In the genomic region with DNA sequence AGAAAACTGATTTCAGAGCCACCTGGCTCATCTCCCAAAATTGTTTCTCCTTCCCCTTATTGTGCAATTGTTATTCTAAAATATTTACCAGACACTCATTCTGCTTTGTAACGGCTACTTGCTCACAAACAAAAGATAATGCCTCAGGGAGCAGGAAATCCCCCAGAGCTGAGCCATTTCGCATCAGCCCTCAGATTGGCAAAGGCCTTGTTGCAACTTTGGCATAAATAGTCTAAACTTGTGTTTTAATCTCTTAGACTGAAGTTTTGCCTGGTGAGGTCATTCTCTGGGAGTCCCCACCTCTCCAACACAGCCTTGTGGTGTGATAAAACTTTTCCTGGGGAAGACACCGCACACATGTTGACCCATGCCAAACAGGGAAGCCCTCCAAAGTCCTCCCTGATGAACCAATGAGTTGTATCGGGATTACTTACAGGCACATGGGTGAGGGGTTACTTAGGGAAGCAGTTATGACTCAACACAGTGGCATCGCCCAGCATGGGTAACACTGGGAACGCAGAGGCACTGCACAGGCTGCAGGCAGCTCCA, we compare ENCODE assay signal across 11 mouse cellular contexts. TPM values are rescaled to one million over a fixed set of nuclear protein-coding genes. Genes with fewer than 3 reads are reported as not detected.
DNase-seq lines count a peak whose midpoint lies in the region; ATAC-seq and TF ChIP-seq lines count a peak whose summit lies in the region.
"Had no signal": no experiment of that assay in that cellular context is flagged by ENCODE, and none has a peak within 500 bp of the region (broad histone marks: within the 10 kb centered on the region; RNA-seq: fewer than 3 reads in every experiment).

No protein-coding gene starts in this region.

- H3K27ac ChIP-seq in hindbrain, embryonic 11.5 days (ENCODE audit: low read depth, low read length): no peak overlapping the region
- H3K27ac ChIP-seq in hindbrain, embryonic 14.5 days: no peak overlapping the region
- H3K27ac ChIP-seq in gastrocnemius, adult 2 months: peak overlapping the region; percentile 56; the same call in 1 of the 2 replicates
- H3K27ac ChIP-seq in intestine, embryonic 15.5 days: no peak overlapping the region
- H3K27ac ChIP-seq: embryonic facial prominence, embryonic 12.5 days; kidney, postnatal 0 days; limb, embryonic 13.5 days had no signal

- intact Hi-C loops in gastrocnemius, adult 2 months (cut with DNase I): no loop called here
- intact Hi-C loops in heart, postnatal 25 days (cut with DNase I): no loop called here

- H3K4me3 ChIP-seq in hindbrain, embryonic 11.5 days (ENCODE audit: low read depth, low read length): no peak overlapping the region
- no peak overlapping the region for H3K4me3 ChIP-seq in hindbrain, embryonic 14.5 days (replicated peaks; ENCODE audit: low read length)
- 0 out of 2 replicates have a peak overlapping the region, but pooled peaks have one; percentile 3 for H3K4me3 ChIP-seq in E14TG2a.4 (replicated peaks; ENCODE audit: low read length)
- H3K4me3 ChIP-seq in gastrocnemius, adult 2 months: no peak overlapping the region
- no peak overlapping the region for H3K4me3 ChIP-seq in intestine, embryonic 15.5 days (replicated peaks)
- H3K4me3 ChIP-seq: embryonic facial prominence, embryonic 12.5 days; limb, embryonic 13.5 days had no signal

- 0 out of 2 replicates have a peak overlapping the region, but pooled peaks have one; percentile 4 for H3K9ac ChIP-seq in hindbrain, embryonic 11.5 days (ENCODE audit: low read depth, low read length)
- H3K9ac ChIP-seq in hindbrain, embryonic 14.5 days: no peak overlapping the region
- H3K9ac ChIP-seq in intestine, embryonic 15.5 days: no peak overlapping the region
- H3K9ac ChIP-seq: embryonic facial prominence, embryonic 12.5 days; limb, embryonic 13.5 days had no signal

- TF ChIP-seq CTCF in E14TG2a.4 (conservative IDR thresholded peaks at IDR 0.05; ENCODE audit: low read length): no peak
- no peak for TF ChIP-seq CTCF in gastrocnemius, adult 2 months (IDR thresholded peaks at IDR 0.05)

- WGBS in hindbrain, embryonic 11.5 days: 76% methylated on average over 6 of the region's 6 CpGs
- WGBS in hindbrain, embryonic 14.5 days: 66% methylated on average over 6 of the region's 6 CpGs
- 69% methylated on average over 6 of the region's 6 CpGs for WGBS in intestine, embryonic 15.5 days

- H3K4me2 ChIP-seq in hindbrain, embryonic 11.5 days (replicated peaks; ENCODE audit: low read depth, low read length): no peak overlapping the region
- H3K4me2 ChIP-seq in hindbrain, embryonic 14.5 days (replicated peaks): no peak overlapping the region
- no peak overlapping the region for H3K4me2 ChIP-seq in intestine, embryonic 15.5 days (replicated peaks)
- H3K4me2 ChIP-seq: embryonic facial prominence, embryonic 12.5 days; limb, embryonic 13.5 days had no signal

- no peaks in the 10 kb centered on the region for H3K9me3 ChIP-seq in hindbrain, embryonic 11.5 days (ENCODE audit: control insufficient read depth, low read length)
- H3K9me3 ChIP-seq in hindbrain, embryonic 14.5 days (ENCODE audit: control insufficient read depth, low read length): no peaks in the 10 kb centered on the region
- peaks cover 4% of the 10 kb centered on the region; the same call in 1 of the 2 replicates for H3K9me3 ChIP-seq in E14TG2a.4 (ENCODE audit: low read length)
- no peaks in the 10 kb centered on the region for H3K9me3 ChIP-seq in intestine, embryonic 15.5 days
- H3K9me3 ChIP-seq: embryonic facial prominence, embryonic 12.5 days; limb, embryonic 13.5 days had no signal

- no peak for DNase-seq in hindbrain, embryonic 11.5 days (ENCODE audit: low spot score)
- no peak for DNase-seq in hindbrain, embryonic 14.5 days (ENCODE audit: low spot score)
- DNase-seq in gastrocnemius, adult 2 months: peak; percentile 34
- peak; percentile 5 for DNase-seq in heart, postnatal 25 days (ENCODE audit: low spot score)
- no peak for DNase-seq in right cerebral cortex, adult 2 months (ENCODE audit: low spot score in 2 of 2)
- DNase-seq in cerebellum, postnatal 25 days: no peak

- no peaks in the 10 kb centered on the region for H3K36me3 ChIP-seq in hindbrain, embryonic 11.5 days (ENCODE audit: control insufficient read depth, insufficient read depth, low read length)
- H3K36me3 ChIP-seq in hindbrain, embryonic 14.5 days (replicated peaks; ENCODE audit: control insufficient read depth, insufficient read depth): no peaks in the 10 kb centered on the region
- no peaks in the 10 kb centered on the region for H3K36me3 ChIP-seq in E14TG2a.4 (ENCODE audit: insufficient read depth, low read length)
- H3K36me3 ChIP-seq in intestine, embryonic 15.5 days: no peaks in the 10 kb centered on the region
- H3K36me3 ChIP-seq: embryonic facial prominence, embryonic 12.5 days; limb, embryonic 13.5 days had no signal

- no peaks in the 10 kb centered on the region for H3K4me1 ChIP-seq in hindbrain, embryonic 11.5 days (replicated peaks; ENCODE audit: control insufficient read depth, insufficient read depth, low read length)
- H3K4me1 ChIP-seq in hindbrain, embryonic 14.5 days (replicated peaks; ENCODE audit: control insufficient read depth, insufficient read depth, low read length): no peaks in the 10 kb centered on the region
- H3K4me1 ChIP-seq in E14TG2a.4 (replicated peaks; ENCODE audit: low read depth, low read length): peaks cover 46% of the 10 kb centered on the region
- H3K4me1 ChIP-seq in intestine, embryonic 15.5 days (replicated peaks): no peaks in the 10 kb centered on the region
- H3K4me1 ChIP-seq: embryonic facial prominence, embryonic 12.5 days; limb, embryonic 13.5 days had no signal

- ATAC-seq in hindbrain, embryonic 11.5 days (ENCODE audit: low FRiP score): no peak
- ATAC-seq in hindbrain, embryonic 14.5 days (ENCODE audit: low FRiP score): no peak
- no peak for ATAC-seq in intestine, embryonic 15.5 days

- no peaks in the 10 kb centered on the region for H3K27me3 ChIP-seq in hindbrain, embryonic 11.5 days (ENCODE audit: control insufficient read depth, insufficient read depth, low read length)
- H3K27me3 ChIP-seq in hindbrain, embryonic 14.5 days (ENCODE audit: control insufficient read depth, insufficient read depth, low read length): no peaks in the 10 kb centered on the region
- H3K27me3 ChIP-seq in E14TG2a.4 (ENCODE audit: insufficient read depth, low read length): no peaks in the 10 kb centered on the region
- H3K27me3 ChIP-seq in intestine, embryonic 15.5 days (replicated peaks): no peaks in the 10 kb centered on the region
- H3K27me3 ChIP-seq: embryonic facial prominence, embryonic 12.5 days; limb, embryonic 13.5 days had no signal

RNA-seq across cellular contexts. Expression of gene Sgo2a, which starts 6.6 kb away (rescaled TPM):
- polyA plus RNA-seq in hindbrain, embryonic 11.5 days (2014; fragmentation: Nextera tagmentation; extraction: Ambion mirVana): 25.9 and 26.0 TPM in 2 replicates
- 3.1 and 3.6 TPM in 2 replicates for polyA plus RNA-seq in hindbrain, embryonic 14.5 days (2014; fragmentation: Nextera tagmentation; extraction: Ambion mirVana)
- total RNA-seq in gastrocnemius, adult 2 months (2021): under 1 TPM; 0.13 to 0.56 TPM
- total RNA-seq in heart, postnatal 25 days (2021): 1 to 10 TPM; 3.4 to 3.6 TPM
- 12.1 and 16.0 TPM in 2 replicates for polyA plus RNA-seq in intestine, embryonic 15.5 days (2015; fragmentation: Nextera tagmentation; extraction: Ambion mirVana)

RNA-seq across cellular contexts. Expression of gene Kctd18, which starts 29.6 kb away (rescaled TPM):
- polyA plus RNA-seq in hindbrain, embryonic 11.5 days (2014; fragmentation: Nextera tagmentation; extraction: Ambion mirVana): 19.0 and 19.3 TPM in 2 replicates
- polyA plus RNA-seq in hindbrain, embryonic 14.5 days (2014; fragmentation: Nextera tagmentation; extraction: Ambion mirVana): 24.8 and 27.3 TPM in 2 replicates
- 1 to 10 TPM; 5.7 to 7.0 TPM for total RNA-seq in gastrocnemius, adult 2 months (2021)
- 1 to 10 TPM; 6.5 to 8.6 TPM for total RNA-seq in heart, postnatal 25 days (2021)
- polyA plus RNA-seq in intestine, embryonic 15.5 days (2015; fragmentation: Nextera tagmentation; extraction: Ambion mirVana): 10.0 and 10.4 TPM in 2 replicates

RNA-seq across cellular contexts. Expression of gene Aox1, which starts 40.6 kb away (rescaled TPM):
- 0.04 and 0.15 TPM in 2 replicates for polyA plus RNA-seq in hindbrain, embryonic 11.5 days (2014; fragmentation: Nextera tagmentation; extraction: Ambion mirVana)
- 0.21 and 0.31 TPM in 2 replicates for polyA plus RNA-seq in hindbrain, embryonic 14.5 days (2014; fragmentation: Nextera tagmentation; extraction: Ambion mirVana)
- total RNA-seq in gastrocnemius, adult 2 months (2021): 10 to 100 TPM in 1 of 2 experiments, 1 to 10 TPM in 1; 8.2 to 10.8 TPM
- 1 to 10 TPM; 6.3 to 6.5 TPM for total RNA-seq in heart, postnatal 25 days (2021)
- 0.08 and 0.13 TPM in 2 replicates for polyA plus RNA-seq in intestine, embryonic 15.5 days (2015; fragmentation: Nextera tagmentation; extraction: Ambion mirVana)

Comparison
In these comparisons a context has a peak if more than half of its experiments do, and no peak if none do; other contexts are left out.
1. DNase-seq: peak in gastrocnemius, adult 2 months (single experiment) and heart, postnatal 25 days (single experiment); none in hindbrain, embryonic 11.5 days (single experiment), hindbrain, embryonic 14.5 days (single experiment), right cerebral cortex, adult 2 months (0 of 2) and cerebellum, postnatal 25 days (0 of 2).